Mouse (Mus musculus): ENCODE measurements around the gene Auts2.

The Auts2 gene

GRCm38 (mm10) chr5:131798373-131798772 lies 744.8 kb downstream of the Auts2 start:
- CTCF ChIA-PET: no interaction called here

- CTCF ChIA-PET: no interaction called here
Measured at GRCm38 (mm10) chr5:131797044-131797443, 746.1 kb downstream of the Auts2 start.

GRCm38 (mm10) chr5:131794411-131795133 lies 748.6 kb downstream of the Auts2 start:
- CTCF ChIA-PET: no interaction called here

- CTCF ChIA-PET: no interaction called here
Measured at GRCm38 (mm10) chr5:131789601-131790000, 753.5 kb downstream of the Auts2 start.

GRCm38 (mm10) chr5:131788008-131788407 lies 755.1 kb downstream of the Auts2 start:
- CTCF ChIA-PET: no interaction called here

- CTCF ChIA-PET: no interaction called here
Measured at GRCm38 (mm10) chr5:131783241-131783640, 759.9 kb downstream of the Auts2 start.

GRCm38 (mm10) chr5:131781063-131781462 lies 762.1 kb downstream of the Auts2 start:
- CTCF ChIA-PET: no interaction called here

GRCm38 (mm10) chr5:131779171-131779570 lies 764.0 kb downstream of the Auts2 start:
- CTCF ChIA-PET: no interaction called here

- CTCF ChIA-PET: interaction anchor here (0.6 kb wide), 1 partner anchor 57 kb away, joined by 3 read pairs; no protein-coding TSS in a partner anchor
Measured at GRCm38 (mm10) chr5:131775672-131776071, 767.5 kb downstream of the Auts2 start.

- CTCF ChIA-PET: no interaction called here
Measured at GRCm38 (mm10) chr5:131775222-131775621, 767.9 kb downstream of the Auts2 start.

GRCm38 (mm10) chr5:131774792-131775191 lies 768.4 kb downstream of the Auts2 start:
- CTCF ChIA-PET: no interaction called here

- CTCF ChIA-PET: no interaction called here
Measured at GRCm38 (mm10) chr5:131772616-131773015, 770.5 kb downstream of the Auts2 start.

GRCm38 (mm10) chr5:131769273-131769672 lies 773.9 kb downstream of the Auts2 start:
- CTCF ChIA-PET: no interaction called here

- CTCF ChIA-PET: no interaction called here
Measured at GRCm38 (mm10) chr5:131767699-131768264, 775.4 kb downstream of the Auts2 start.

- CTCF ChIA-PET: no interaction called here
Measured at GRCm38 (mm10) chr5:131767176-131767575, 776.0 kb downstream of the Auts2 start.

GRCm38 (mm10) chr5:131759432-131759831 lies 783.7 kb downstream of the Auts2 start:
- CTCF ChIA-PET: no interaction called here

- CTCF ChIA-PET: no interaction called here
Measured at GRCm38 (mm10) chr5:131750330-131750729, 792.8 kb downstream of the Auts2 start.

- CTCF ChIA-PET: no interaction called here
Measured at GRCm38 (mm10) chr5:131749211-131749610, 793.9 kb downstream of the Auts2 start.

- CTCF ChIA-PET: no interaction called here
Measured at GRCm38 (mm10) chr5:131743069-131743468, 800.1 kb downstream of the Auts2 start.

GRCm38 (mm10) chr5:131737476-131737875 lies 805.7 kb downstream of the Auts2 start:
- CTCF ChIA-PET: no interaction called here

GRCm38 (mm10) chr5:131733324-131733660 lies 809.9 kb downstream of the Auts2 start:
- CTCF ChIA-PET: no interaction called here

GRCm38 (mm10) chr5:131732631-131733323 lies 810.4 kb downstream of the Auts2 start:
- CTCF ChIA-PET: no interaction called here

GRCm38 (mm10) chr5:131729456-131729855 lies 813.7 kb downstream of the Auts2 start:
- CTCF ChIA-PET: no interaction called here
